Mouse (Mus musculus) splenic B cell, adult 2 months (primary cell): ENCODE measurements around the gene Cnr2.

Source experiments
- DNase-seq: peaks from one replicate; pipeline ENCODE4 v3.0.0-alpha.2; 2011; ENCODE audit warnings: low read depth, low spot score
- H3K27me3 ChIP-seq: 2 replicates; pipeline ENCODE4 v1.6.1; 2012; ENCODE audit warnings: mild to moderate bottlenecking, low read length, moderate library complexity, mixed read lengths; ENCODE audit not compliant: control insufficient read depth, poor library complexity, insufficient read depth, severe bottlenecking
- H3K36me3 ChIP-seq: 2 replicates; pipeline ENCODE4 v1.6.1; 2012; ENCODE audit warnings: mild to moderate bottlenecking, low read length, moderate library complexity, mixed read lengths; ENCODE audit not compliant: control insufficient read depth, poor library complexity, insufficient read depth, severe bottlenecking

Cnr2 gene

GRCm38 (mm10) chr4:135949475-135949874, 54.3 kb downstream of the Cnr2 start:
- H3K36me3 ChIP-seq: peaks cover 6% of the 10 kb centered on the region
- H3K27me3 ChIP-seq: no peaks in the 10 kb centered on the region
- DNase-seq: no peak

DNA sequence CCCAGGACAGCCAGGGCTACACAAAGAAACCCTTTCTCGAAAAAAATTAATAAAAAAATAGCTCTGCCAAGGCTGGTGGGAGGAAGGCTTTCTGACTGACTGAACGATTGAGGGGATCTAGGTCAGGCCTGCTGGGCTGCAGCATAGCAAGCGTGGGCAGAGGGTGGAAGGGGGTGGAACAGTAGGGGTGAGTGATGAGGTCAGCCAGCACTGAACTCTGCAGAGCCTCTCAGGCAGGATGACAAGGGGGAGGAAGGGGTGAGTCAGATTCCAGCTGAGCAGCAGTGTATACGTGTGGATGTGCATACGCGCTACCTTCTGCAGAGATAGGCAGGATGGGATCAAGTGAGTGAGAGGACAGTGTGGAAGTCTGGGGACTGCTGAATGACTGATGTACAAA, 54.7 kb downstream of the Cnr2 start:
- DNase-seq: no peak

GRCm38 (mm10) chr4:135950365-135950764, 55.2 kb downstream of the Cnr2 start:
- H3K36me3 ChIP-seq: peaks cover 7% of the 10 kb centered on the region
- H3K27me3 ChIP-seq: no peaks in the 10 kb centered on the region
- no peak for DNase-seq

More for the DNA sequence above, 54.7 kb downstream of the Cnr2 start:
- Histone ChIP-seq H3K36me3 (peaks cover 6% of the 10 kb centered on the region), H3K27me3 (no peaks in the 10 kb centered on the region)

GRCm38 (mm10) chr4:135951505-135951904, 56.3 kb downstream of the Cnr2 start:
- DNase-seq: peak; percentile 48
- Histone ChIP-seq H3K27me3 (no peaks in the 10 kb centered on the region), H3K36me3 (peaks cover 10% of the 10 kb centered on the region)

- no peak for DNase-seq
- H3K27me3 ChIP-seq: no peaks in the 10 kb centered on the region
- peaks cover 10% of the 10 kb centered on the region for H3K36me3 ChIP-seq
Measured at GRCm38 (mm10) chr4:135953179-135953578, 58.0 kb downstream of the Cnr2 start.

- H3K27me3 ChIP-seq: no peaks in the 10 kb centered on the region
- peak; percentile 90 for DNase-seq
- H3K36me3 ChIP-seq: peaks cover 10% of the 10 kb centered on the region
Measured at GRCm38 (mm10) chr4:135954241-135954640, 59.0 kb downstream of the Cnr2 start.

GRCm38 (mm10) chr4:135955886-135956285, 60.7 kb downstream of the Cnr2 start:
- peaks cover 10% of the 10 kb centered on the region for H3K36me3 ChIP-seq
- H3K27me3 ChIP-seq: no peaks in the 10 kb centered on the region
- no peak for DNase-seq

DNA sequence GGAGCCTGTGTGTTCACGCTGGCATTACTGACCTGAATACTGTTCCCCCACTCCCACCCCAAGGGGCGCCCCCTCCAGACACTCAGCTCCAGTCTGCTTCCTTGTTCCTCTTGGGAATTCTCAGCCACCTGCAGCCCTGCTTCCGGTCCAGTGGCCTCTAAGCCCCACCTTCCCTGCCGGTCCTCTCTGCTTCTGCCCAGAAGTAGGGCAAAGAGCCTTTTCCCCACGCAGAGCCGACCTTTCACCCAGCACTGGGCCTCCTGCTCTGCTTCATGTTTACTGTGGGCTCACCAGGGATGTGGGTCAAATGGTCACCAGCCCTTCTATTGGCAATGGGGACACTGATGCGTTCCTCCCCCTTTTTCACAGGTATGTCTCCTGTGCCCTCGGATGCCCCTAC, 63.2 kb downstream of the Cnr2 start:
- Histone ChIP-seq H3K27me3 (no peaks in the 10 kb centered on the region), H3K36me3 (0 out of 2 replicates have a peak, but pooled peaks cover 3% of the 10 kb centered on the region)
- DNase-seq: no peak

DNA sequence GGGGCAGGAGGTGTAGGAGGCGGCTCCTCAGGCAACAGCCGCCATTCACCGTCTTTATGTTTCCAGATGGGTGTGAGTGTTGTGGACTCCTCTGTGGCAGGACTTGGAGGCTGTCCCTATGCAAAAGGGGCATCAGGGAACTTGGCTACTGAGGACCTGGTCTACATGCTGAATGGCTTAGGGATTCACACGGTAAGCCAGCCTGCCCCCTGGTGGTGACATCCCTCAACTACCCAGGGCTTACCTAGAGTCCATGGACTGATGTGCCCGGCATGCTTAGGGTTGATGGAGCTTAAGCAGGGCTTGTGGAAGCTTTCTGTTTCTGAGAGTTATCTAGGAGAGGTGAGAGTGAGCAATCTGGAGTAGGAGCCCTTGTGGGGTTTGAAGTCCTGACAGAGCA, 65.5 kb downstream of the Cnr2 start:
- no peaks in the 10 kb centered on the region for H3K36me3 ChIP-seq

GRCm38 (mm10) chr4:135961709-135962108, 66.5 kb downstream of the Cnr2 start:
- H3K27me3 ChIP-seq: no peaks in the 10 kb centered on the region
- no peak for DNase-seq
- H3K36me3 ChIP-seq: no peaks in the 10 kb centered on the region

More for the DNA sequence above, 65.5 kb downstream of the Cnr2 start:
- no peaks in the 10 kb centered on the region for H3K27me3 ChIP-seq
- DNase-seq: peak; percentile 93

GRCm38 (mm10) chr4:135962198-135962597, 67.0 kb downstream of the Cnr2 start:
- Histone ChIP-seq H3K36me3 (no peaks in the 10 kb centered on the region), H3K27me3 (no peaks in the 10 kb centered on the region)
- DNase-seq: no peak

GRCm38 (mm10) chr4:135962946-135963345, 67.8 kb downstream of the Cnr2 start:
- Histone ChIP-seq H3K27me3 (no peaks in the 10 kb centered on the region), H3K36me3 (peaks cover 4% of the 10 kb centered on the region; the same call in 1 of the 2 replicates)
- no peak for DNase-seq

DNA sequence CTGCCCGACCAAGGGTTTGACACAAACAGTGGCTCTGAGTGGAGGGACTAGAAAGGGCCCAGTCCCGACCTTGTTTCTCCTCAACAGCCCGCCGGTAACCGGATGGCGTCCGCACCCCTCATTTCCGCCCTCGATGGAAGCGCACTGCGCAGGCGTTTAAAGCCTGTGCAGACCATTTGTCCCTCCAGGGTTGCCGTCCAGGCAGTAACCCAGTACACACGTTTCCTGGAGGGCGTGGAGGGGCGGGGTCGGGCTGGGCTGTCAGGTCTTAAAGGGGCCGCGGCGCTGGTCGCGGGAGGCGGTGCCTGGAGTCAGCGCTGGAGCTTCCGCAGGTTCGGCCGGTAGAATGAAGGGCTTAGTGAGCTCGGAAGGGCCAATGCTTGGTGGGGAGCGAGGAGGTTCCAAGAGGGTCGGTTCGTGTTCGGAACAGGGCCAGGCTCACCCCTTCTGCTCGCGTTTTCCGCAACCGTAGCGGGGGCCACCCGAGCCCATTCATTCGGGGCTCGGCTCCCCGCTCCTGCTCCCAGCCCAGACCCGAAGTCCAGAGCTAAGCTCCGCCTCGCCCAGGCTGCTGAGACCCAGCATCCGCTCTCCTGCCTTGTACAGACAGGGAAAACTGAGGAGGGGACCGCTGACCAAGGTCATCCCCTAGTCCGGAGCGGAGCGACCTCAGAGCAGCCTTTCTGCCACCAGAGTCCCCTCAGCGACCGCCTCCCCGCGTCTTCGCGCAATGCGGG, 68.4 kb downstream of the Cnr2 start, which contains the start of gene Gale:
Gene Gale, plus strand, starts transcription at position 271 of the 737 bp plus-strand sequence.
- peak; percentile 98 for DNase-seq
- no peaks in the 10 kb centered on the region for H3K27me3 ChIP-seq

GRCm38 (mm10) chr4:135964426-135964825, 69.2 kb downstream of the Cnr2 start:
- DNase-seq: peak; percentile 44
- H3K36me3 ChIP-seq: peaks cover 5% of the 10 kb centered on the region
- H3K27me3 ChIP-seq: no peaks in the 10 kb centered on the region

More for the DNA sequence above, 68.4 kb downstream of the Cnr2 start, which contains the start of gene Gale:
- H3K36me3 ChIP-seq: peaks cover 5% of the 10 kb centered on the region

- DNase-seq: no peak
- Histone ChIP-seq H3K36me3 (peaks cover 8% of the 10 kb centered on the region), H3K27me3 (no peaks in the 10 kb centered on the region)
Measured at GRCm38 (mm10) chr4:135965113-135965512, 69.9 kb downstream of the Cnr2 start.
